Mouse (Mus musculus): Measurements from ENCODE around the gene Tsc2. TPM values are rescaled to one million over a fixed set of nuclear protein-coding genes. Genes with fewer than 3 reads are reported as not detected.

Tsc2 gene
- polyA plus RNA-seq, 1 experiment from 2014 or later = 60.9 TPM

GRCm38 (mm10) chr17:24564422-24564821, 68.0 kb downstream of the Tsc2 start:
- no peak overlapping the region for H3K4me3 ChIP-seq
- 81% methylated on average over 4 of the region's 4 CpGs for WGBS

GRCm38 (mm10) chr17:24563638-24564037, 68.8 kb downstream of the Tsc2 start:
- peaks cover 20% of the 10 kb centered on the region for H3K4me1 ChIP-seq

More at GRCm38 (mm10) chr17:24564422-24564821, 68.0 kb downstream of the Tsc2 start:
- Histone ChIP-seq H3K9me3 (no peaks in the 10 kb centered on the region), H3K27me3 (no peaks in the 10 kb centered on the region), H3K9ac (no peak overlapping the region), H3K36me3 (peaks cover 43% of the 10 kb centered on the region), H3K4me2 (no peak overlapping the region), H3K27ac (no peak overlapping the region), H3K4me1 (peaks cover 13% of the 10 kb centered on the region)
- ATAC-seq (ENCODE audit: insufficient number of reproducible peaks, insufficient read depth, low FRiP score, low TSS enrichment, low read depth) = no peak

GRCm38 (mm10) chr17:24561592-24561991, 70.8 kb downstream of the Tsc2 start:
- no peak for ATAC-seq (ENCODE audit: insufficient number of reproducible peaks, insufficient read depth, low FRiP score, low TSS enrichment, low read depth)
- Histone ChIP-seq H3K4me1 (peaks cover 23% of the 10 kb centered on the region), H3K9me3 (no peaks in the 10 kb centered on the region), H3K27me3 (no peaks in the 10 kb centered on the region), H3K4me3 (no peak overlapping the region), H3K4me2 (no peak overlapping the region), H3K9ac (no peak overlapping the region), H3K27ac (no peak overlapping the region), H3K36me3 (peaks cover 26% of the 10 kb centered on the region)
- 95% methylated on average over 2 of the region's 2 CpGs for WGBS

More at GRCm38 (mm10) chr17:24563638-24564037, 68.8 kb downstream of the Tsc2 start:
- ATAC-seq (ENCODE audit: insufficient number of reproducible peaks, insufficient read depth, low FRiP score, low TSS enrichment, low read depth) = no peak
- Histone ChIP-seq H3K36me3 (peaks cover 35% of the 10 kb centered on the region), H3K9ac (no peak overlapping the region), H3K27me3 (no peaks in the 10 kb centered on the region), H3K4me2 (no peak overlapping the region), H3K27ac (no peak overlapping the region), H3K9me3 (no peaks in the 10 kb centered on the region), H3K4me3 (no peak overlapping the region)
- 86% methylated on average over 5 of the region's 5 CpGs for WGBS

DNA sequence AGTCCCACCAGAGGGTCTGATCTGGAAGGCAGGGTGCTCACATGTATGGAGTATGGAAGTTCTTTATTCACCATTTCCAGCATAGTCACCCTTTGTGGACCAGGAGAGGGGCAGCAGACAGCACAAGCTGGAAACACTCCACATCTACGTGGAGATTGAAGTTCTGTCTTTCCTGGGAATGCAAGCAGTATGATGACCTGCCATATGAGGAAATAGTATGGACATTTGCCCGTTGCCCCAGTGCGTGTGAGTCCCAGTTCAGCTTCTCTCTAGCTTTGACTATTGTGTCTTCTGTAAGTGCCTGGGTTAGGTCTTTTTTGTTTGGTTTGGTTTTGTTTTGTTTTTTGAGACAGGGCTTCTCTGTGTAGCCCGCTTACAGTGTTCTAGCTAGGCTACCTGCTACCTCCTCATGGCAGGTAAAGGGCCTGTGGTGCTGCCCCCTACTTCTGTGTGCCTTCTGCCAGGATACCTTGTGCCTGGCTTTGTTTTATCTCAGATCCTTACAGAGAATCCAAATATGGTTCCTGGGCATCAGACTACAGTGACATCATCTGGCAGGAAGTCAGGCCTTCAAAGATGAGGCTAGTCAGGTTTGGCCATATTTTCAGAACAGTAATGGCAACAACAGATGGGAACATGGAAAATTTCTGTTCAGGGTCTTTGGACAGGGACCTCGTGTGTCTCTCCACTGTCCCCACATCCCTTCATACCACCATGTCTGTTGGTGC, 72.0 kb downstream of the Tsc2 start:
- H3K4me1 ChIP-seq = peaks cover 21% of the 10 kb centered on the region
- H3K9me3 ChIP-seq = no peaks in the 10 kb centered on the region
- H3K4me2 ChIP-seq = no peak overlapping the region
- H3K27ac ChIP-seq = no peak overlapping the region
- 91% methylated on average over 5 of the region's 5 CpGs for WGBS
- H3K4me3 ChIP-seq = no peak overlapping the region
- H3K36me3 ChIP-seq = peaks cover 15% of the 10 kb centered on the region
- H3K9ac ChIP-seq = no peak overlapping the region
- H3K27me3 ChIP-seq = no peaks in the 10 kb centered on the region
- ATAC-seq (ENCODE audit: insufficient number of reproducible peaks, insufficient read depth, low FRiP score, low TSS enrichment, low read depth) = no peak

- 64% methylated on average over 3 of the region's 3 CpGs for WGBS
- Histone ChIP-seq H3K9ac (peak overlapping the region; percentile 21; the same call in 1 of the 2 replicates), H3K27ac (peak overlapping the region; percentile 86), H3K4me3 (no peak overlapping the region), H3K4me1 (peaks cover 21% of the 10 kb centered on the region), H3K36me3 (0 out of 2 replicates have a peak, but pooled peaks cover 3% of the 10 kb centered on the region), H3K9me3 (no peaks in the 10 kb centered on the region), H3K4me2 (peak overlapping the region; percentile 20), H3K27me3 (no peaks in the 10 kb centered on the region)
- ATAC-seq (ENCODE audit: insufficient number of reproducible peaks, insufficient read depth, low FRiP score, low TSS enrichment, low read depth) = 0 out of 2 replicates have a peak, but pooled peaks have one; percentile 41
Observed at GRCm38 (mm10) chr17:24559146-24559545, 73.3 kb downstream of the Tsc2 start.

DNA sequence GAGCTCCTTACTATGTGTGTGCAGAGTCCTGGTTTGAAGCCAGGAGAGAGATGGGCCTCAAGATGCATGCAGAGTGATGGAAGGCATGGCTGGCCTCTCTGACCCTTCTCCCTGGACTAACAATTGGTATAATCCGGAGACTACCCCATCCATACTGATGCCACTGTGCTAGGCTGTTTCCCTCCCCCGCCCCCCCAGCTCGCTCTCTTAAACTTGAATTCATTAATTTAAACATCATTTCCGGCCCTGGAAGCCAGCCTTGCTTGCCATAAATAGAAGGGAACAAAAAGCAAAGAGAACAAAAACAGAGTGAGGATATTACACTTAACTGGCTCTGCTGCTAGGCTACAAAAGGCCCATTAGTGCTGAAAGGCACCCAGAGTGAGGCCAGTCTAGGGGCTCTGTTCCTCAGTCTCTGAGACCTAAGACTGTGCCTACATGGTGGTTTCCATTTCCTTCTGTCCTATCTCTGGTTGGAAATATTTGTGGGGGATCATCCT, 73.8 kb downstream of the Tsc2 start:
- Histone ChIP-seq H3K4me3 (no peak overlapping the region), H3K9ac (peak overlapping the region; percentile 21; the same call in 1 of the 2 replicates), H3K27ac (peak overlapping the region; percentile 86), H3K9me3 (no peaks in the 10 kb centered on the region), H3K4me2 (peak overlapping the region; percentile 20; the same call in 1 of the 2 replicates), H3K4me1 (peaks cover 21% of the 10 kb centered on the region), H3K27me3 (no peaks in the 10 kb centered on the region), H3K36me3 (0 out of 2 replicates have a peak, but pooled peaks cover 3% of the 10 kb centered on the region)
- no peak for ATAC-seq (ENCODE audit: insufficient number of reproducible peaks, insufficient read depth, low FRiP score, low TSS enrichment, low read depth)
- WGBS = 60% methylated on average over 4 of the region's 4 CpGs

- Histone ChIP-seq H3K9me3 (no peaks in the 10 kb centered on the region), H3K4me1 (peaks cover 28% of the 10 kb centered on the region), H3K27me3 (no peaks in the 10 kb centered on the region), H3K4me2 (no peak overlapping the region), H3K36me3 (0 out of 2 replicates have a peak, but pooled peaks cover 3% of the 10 kb centered on the region), H3K9ac (no peak overlapping the region), H3K4me3 (no peak overlapping the region), H3K27ac (no peak overlapping the region)
- ATAC-seq (ENCODE audit: insufficient number of reproducible peaks, insufficient read depth, low FRiP score, low TSS enrichment, low read depth) = no peak
- 92% methylated on average over 7 of the region's 7 CpGs for WGBS
Observed at GRCm38 (mm10) chr17:24557091-24557490, 75.3 kb downstream of the Tsc2 start.

GRCm38 (mm10) chr17:24551050-24551444, 81.4 kb downstream of the Tsc2 start:
- no peak for ATAC-seq (ENCODE audit: insufficient number of reproducible peaks, insufficient read depth, low FRiP score, low TSS enrichment, low read depth)
- Histone ChIP-seq H3K4me3 (peak overlapping the region; percentile 96), H3K27me3 (peaks cover 9% of the 10 kb centered on the region), H3K4me2 (peak overlapping the region; percentile 78), H3K27ac (no peak overlapping the region), H3K4me1 (peaks cover 33% of the 10 kb centered on the region), H3K9ac (peak overlapping the region; percentile 95), H3K36me3 (no peaks in the 10 kb centered on the region), H3K9me3 (no peaks in the 10 kb centered on the region)
- 51% methylated on average over 3 of the region's 3 CpGs for WGBS

DNA sequence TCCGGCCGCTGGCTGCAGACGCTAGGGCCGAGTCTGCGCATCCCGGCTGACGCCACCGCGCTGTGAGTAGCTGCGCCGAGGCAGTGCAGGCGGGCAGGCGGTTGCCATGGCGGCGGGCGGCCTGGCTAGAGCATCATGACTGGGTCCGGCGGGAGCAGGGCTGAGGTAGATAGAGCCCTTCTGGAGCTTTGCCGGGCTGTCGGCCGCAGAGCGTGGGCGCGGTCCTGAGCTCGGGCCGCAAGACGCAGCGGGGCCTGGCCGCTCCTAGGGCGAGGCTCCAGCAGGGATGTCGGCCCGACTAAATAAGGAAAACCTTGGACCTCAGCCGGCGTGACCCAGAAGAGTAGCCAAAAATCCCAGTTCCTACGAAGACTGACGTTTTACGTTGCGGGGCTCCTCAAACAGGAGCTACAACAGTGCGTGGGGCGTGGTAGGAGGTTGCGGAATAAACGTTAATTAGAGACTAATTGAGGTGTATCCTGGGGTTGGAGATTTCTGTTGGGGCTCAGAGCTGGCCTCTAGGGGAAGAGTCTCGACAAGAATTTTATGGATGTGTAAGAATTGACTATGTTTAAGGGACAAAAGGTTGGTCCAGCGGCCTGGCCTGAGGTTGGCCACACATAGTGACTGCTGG, 81.9 kb downstream of the Tsc2 start:
- WGBS = under 1% methylated on average over 44 of the region's 44 CpGs
- Histone ChIP-seq H3K27ac (peak overlapping the region; percentile 91), H3K9me3 (no peaks in the 10 kb centered on the region), H3K4me3 (peak overlapping the region; percentile 96), H3K9ac (peak overlapping the region; percentile 95), H3K4me1 (peaks cover 33% of the 10 kb centered on the region), H3K27me3 (peaks cover 9% of the 10 kb centered on the region), H3K4me2 (peak overlapping the region; percentile 78), H3K36me3 (no peaks in the 10 kb centered on the region)
- peak; percentile 75 for ATAC-seq (ENCODE audit: insufficient number of reproducible peaks, insufficient read depth, low FRiP score, low TSS enrichment, low read depth)

- H3K4me1 ChIP-seq = peaks cover 34% of the 10 kb centered on the region
- peak within 1 kb of the TSS; percentile 96 for H3K4me3 ChIP-seq
- no peaks in the 10 kb centered on the region for H3K36me3 ChIP-seq
- WGBS = 0% methylated on average over 60 of the region's 72 CpGs
- ATAC-seq (ENCODE audit: insufficient number of reproducible peaks, insufficient read depth, low FRiP score, low TSS enrichment, low read depth) = peak; percentile 92
- peak within 1 kb of the TSS; percentile 78 for H3K4me2 ChIP-seq
- peak within 1 kb of the TSS; percentile 91 for H3K27ac ChIP-seq
- no peaks in the 10 kb centered on the region for H3K9me3 ChIP-seq
- H3K9ac ChIP-seq = peak within 1 kb of the TSS; percentile 95
- H3K27me3 ChIP-seq = peaks cover 10% of the 10 kb centered on the region
Observed at GRCm38 (mm10) chr17:24549618-24550415, 82.6 kb downstream of the Tsc2 start, which contains the start of gene Pkd1. TSS of gene Pkd1 (plus strand) at chr17:24549834.

Measured in embryonic facial prominence, embryonic 13.5 days (tissue).